Mouse (Mus musculus): ENCODE data around the gene Colgalt1. TPM values are rescaled to one million over a fixed set of nuclear protein-coding genes. Genes with fewer than 3 reads are reported as not detected.

The Colgalt1 gene
- polyA plus RNA-seq, 1 experiment, result 87.0 TPM

- H3ac ChIP-seq (ENCODE audit: control insufficient read depth, insufficient read length), result no peak overlapping the region
- H3K27me3 ChIP-seq (ENCODE audit: control insufficient read depth, insufficient read depth, insufficient read length), result no peaks in the 10 kb centered on the region
- H3K36me3 ChIP-seq (ENCODE audit: control insufficient read depth, insufficient read depth), result no peaks in the 10 kb centered on the region
- H3K79me2 ChIP-seq (ENCODE audit: control insufficient read depth, insufficient read depth), result no peaks in the 10 kb centered on the region
- TF ChIP-seq POLR2AphosphoS2 (IDR thresholded peaks at IDR 0.05; ENCODE audit: insufficient read length, low read depth), result no peak
- TF ChIP-seq REST (IDR thresholded peaks at IDR 0.05; ENCODE audit: insufficient read depth, insufficient read length), result no peak
- no peak for TF ChIP-seq USF1 (IDR thresholded peaks at IDR 0.05; ENCODE audit: low read depth)
- no peak for TF ChIP-seq TCF12 (IDR thresholded peaks at IDR 0.05; ENCODE audit: insufficient read depth, poor library complexity, severe bottlenecking)
- TF ChIP-seq MAX (IDR thresholded peaks at IDR 0.05; ENCODE audit: low read depth), result no peak
- TF ChIP-seq E2F4 (IDR thresholded peaks at IDR 0.05; ENCODE audit: insufficient read depth), result no peak
- no peak overlapping the region for H3K4me2 ChIP-seq (ENCODE audit: low read depth)
- H3K4me3 ChIP-seq, result no peak overlapping the region
Measured at GRCm38 (mm10) chr8:71586891-71587290, 23.9 kb upstream of the Colgalt1 start.

- Histone ChIP-seq H3K36me3 (ENCODE audit: control insufficient read depth, insufficient read depth) (no peaks in the 10 kb centered on the region), H3K4me3 (no peak overlapping the region), H3K79me2 (ENCODE audit: control insufficient read depth, insufficient read depth) (peaks cover 8% of the 10 kb centered on the region), H3K27me3 (ENCODE audit: control insufficient read depth, insufficient read depth, insufficient read length) (no peaks in the 10 kb centered on the region), H3K4me2 (ENCODE audit: low read depth) (no peak overlapping the region), H3ac (ENCODE audit: control insufficient read depth, insufficient read length) (no peak overlapping the region)
- TF ChIP-seq E2F4 (IDR thresholded peaks at IDR 0.05; ENCODE audit: insufficient read depth), result no peak
- no peak for TF ChIP-seq POLR2A (IDR thresholded peaks at IDR 0.05; ENCODE audit: insufficient read length, low read depth)
- TF ChIP-seq MAX (IDR thresholded peaks at IDR 0.05; ENCODE audit: low read depth), result no peak
- no peak for TF ChIP-seq CEBPB (IDR thresholded peaks at IDR 0.05; ENCODE audit: insufficient read depth, poor library complexity, severe bottlenecking)
- TF ChIP-seq TCF12 (IDR thresholded peaks at IDR 0.05; ENCODE audit: insufficient read depth, poor library complexity, severe bottlenecking), result no peak
- TF ChIP-seq REST (IDR thresholded peaks at IDR 0.05; ENCODE audit: insufficient read depth, insufficient read length), result no peak
- no peak for TF ChIP-seq MYOD1 (IDR thresholded peaks at IDR 0.05; ENCODE audit: control insufficient read depth in 1 of 3, insufficient read length in 2 of 3, low read depth in 2 of 3)
- TF ChIP-seq SRF (IDR thresholded peaks at IDR 0.05; ENCODE audit: control insufficient read depth, insufficient read length, low read depth), result no peak
- TF ChIP-seq MYOG (IDR thresholded peaks at IDR 0.05; ENCODE audit: control insufficient read depth in 1 of 3, insufficient read depth in 1 of 3, insufficient read length in 2 of 3, low read depth in 2 of 3), result no peak
- no peak for TF ChIP-seq TCF3 (IDR thresholded peaks at IDR 0.05; ENCODE audit: insufficient read length, low read depth)
- TF ChIP-seq USF1 (IDR thresholded peaks at IDR 0.05; ENCODE audit: low read depth), result no peak
- TF ChIP-seq POLR2AphosphoS2 (IDR thresholded peaks at IDR 0.05; ENCODE audit: insufficient read length, low read depth), result no peak
Measured at GRCm38 (mm10) chr8:71588762-71589161, 22.0 kb upstream of the Colgalt1 start.

GRCm38 (mm10) chr8:71591017-71591416, 19.8 kb upstream of the Colgalt1 start:
- H3ac ChIP-seq (ENCODE audit: control insufficient read depth, insufficient read length), result peak overlapping the region; percentile 88
- peak overlapping the region; percentile 74 for H3K4me2 ChIP-seq (ENCODE audit: low read depth)
- H3K27me3 ChIP-seq (ENCODE audit: control insufficient read depth, insufficient read depth, insufficient read length), result no peaks in the 10 kb centered on the region
- H3K79me2 ChIP-seq (ENCODE audit: control insufficient read depth, insufficient read depth), result peaks cover 8% of the 10 kb centered on the region
- TF ChIP-seq E2F4 (IDR thresholded peaks at IDR 0.05; ENCODE audit: insufficient read depth) (no peak), POLR2AphosphoS2 (IDR thresholded peaks at IDR 0.05; ENCODE audit: insufficient read length, low read depth) (no peak), CEBPB (IDR thresholded peaks at IDR 0.05; ENCODE audit: insufficient read depth, poor library complexity, severe bottlenecking) (no peak), MYOD1 (IDR thresholded peaks at IDR 0.05; ENCODE audit: control insufficient read depth in 1 of 3, insufficient read length in 2 of 3, low read depth in 2 of 3) (no peak), POLR2A (IDR thresholded peaks at IDR 0.05; ENCODE audit: insufficient read length, low read depth) (no peak), MYOG (IDR thresholded peaks at IDR 0.05; ENCODE audit: control insufficient read depth in 1 of 3, insufficient read depth in 1 of 3, insufficient read length in 2 of 3, low read depth in 2 of 3) (no peak), REST (IDR thresholded peaks at IDR 0.05; ENCODE audit: insufficient read depth, insufficient read length) (no peak), TCF12 (IDR thresholded peaks at IDR 0.05; ENCODE audit: insufficient read depth, poor library complexity, severe bottlenecking) (no peak), USF1 (IDR thresholded peaks at IDR 0.05; ENCODE audit: low read depth) (no peak), MAX (IDR thresholded peaks at IDR 0.05; ENCODE audit: low read depth) (no peak), TCF3 (IDR thresholded peaks at IDR 0.05; ENCODE audit: insufficient read length, low read depth) (no peak), SRF (IDR thresholded peaks at IDR 0.05; ENCODE audit: control insufficient read depth, insufficient read length, low read depth) (no peak)
- no peaks in the 10 kb centered on the region for H3K36me3 ChIP-seq (ENCODE audit: control insufficient read depth, insufficient read depth)
- H3K4me3 ChIP-seq, result peak overlapping the region; percentile 73

GRCm38 (mm10) chr8:71591471-71592373, 19.1 kb upstream of the Colgalt1 start, which contains the start of gene Pgls:
Gene Pgls, plus strand, starts transcription at chr8:71592176.
- Histone ChIP-seq H3K27me3 (ENCODE audit: control insufficient read depth, insufficient read depth, insufficient read length) (no peaks in the 10 kb centered on the region), H3K79me2 (ENCODE audit: control insufficient read depth, insufficient read depth) (peaks cover 8% of the 10 kb centered on the region), H3K4me3 (peak within 1 kb of the TSS; percentile 73), H3K4me2 (ENCODE audit: low read depth) (peak within 1 kb of the TSS; percentile 98), H3K36me3 (ENCODE audit: control insufficient read depth, insufficient read depth) (no peaks in the 10 kb centered on the region), H3ac (ENCODE audit: control insufficient read depth, insufficient read length) (peak within 1 kb of the TSS; percentile 88)
- no peak for TF ChIP-seq CEBPB (IDR thresholded peaks at IDR 0.05; ENCODE audit: insufficient read depth, poor library complexity, severe bottlenecking)
- TF ChIP-seq POLR2AphosphoS2 (IDR thresholded peaks at IDR 0.05; ENCODE audit: insufficient read length, low read depth), result peak; percentile 92
- peak; percentile 94 for TF ChIP-seq POLR2A (IDR thresholded peaks at IDR 0.05; ENCODE audit: insufficient read length, low read depth)
- peak in 2 of 3 experiments; percentile 4 to 30 for TF ChIP-seq MYOD1 (IDR thresholded peaks at IDR 0.05; ENCODE audit: control insufficient read depth in 1 of 3, insufficient read length in 2 of 3, low read depth in 2 of 3)
- no peak for TF ChIP-seq TCF12 (IDR thresholded peaks at IDR 0.05; ENCODE audit: insufficient read depth, poor library complexity, severe bottlenecking)
- TF ChIP-seq MYOG (IDR thresholded peaks at IDR 0.05; ENCODE audit: control insufficient read depth in 1 of 3, insufficient read depth in 1 of 3, insufficient read length in 2 of 3, low read depth in 2 of 3), result peak in 2 of 3 experiments; percentile 8 to 29

Data from myocyte (in vitro differentiated cells).